Mouse (Mus musculus) limb, embryonic 12.5 days (tissue): ENCODE measurements at regions not wholly inside any gene's neighbourhood (a gene's known extent, or its start where the extent isn't known, plus 50 kb on each side); places are given as distances from the start of the nearest gene placed in this dataset.
A peak's percentile ranks its signal among the peaks of the same experiment; 100 is the strongest.

ENCODE experiments used
- ATAC-seq: fragments of 200-750 bp; cut with Nextera tagmentation; 2 replicates; pipeline ENCODE4 v1.8.0; 2017; ENCODE audit warnings: low read depth, moderate TSS enrichment; ENCODE audit not compliant: insufficient number of reproducible peaks, insufficient read depth, low FRiP score, low TSS enrichment
- H3K27ac ChIP-seq: fragments of 300-500 bp; sonication (generic); 2 replicates; pipeline ENCODE4 v1.5.1; 2016; ENCODE audit warnings: mild to moderate bottlenecking, moderate library complexity
- H3K27me3 ChIP-seq: fragments of 300-500 bp; sonication (generic); 2 replicates; pipeline ENCODE4 v1.6.1; 2016; ENCODE audit warnings: mild to moderate bottlenecking, moderate library complexity
- H3K36me3 ChIP-seq: fragments of 300-500 bp; sonication (generic); 2 replicates; pipeline ENCODE4 v1.6.1; 2016; ENCODE audit warnings: mild to moderate bottlenecking, moderate library complexity
- H3K4me1 ChIP-seq: fragments of 300-500 bp; sonication (generic); replicated peaks from 2 replicates; pipeline ENCODE4 v1.6.1; 2016
- H3K4me2 ChIP-seq: fragments of 300-500 bp; sonication (generic); 2 replicates; pipeline ENCODE4 v1.6.1; 2016; ENCODE audit warnings: mild to moderate bottlenecking, moderate library complexity
- H3K4me3 ChIP-seq: fragments of 300-500 bp; sonication (generic); replicated peaks from 2 replicates; pipeline ENCODE4 v1.5.1; 2016; ENCODE audit warnings: mild to moderate bottlenecking
- H3K9ac ChIP-seq: fragments of 300-500 bp; sonication (generic); replicated peaks from 2 replicates; pipeline ENCODE4 v1.6.1; 2016; ENCODE audit warnings: mild to moderate bottlenecking, moderate library complexity
- H3K9me3 ChIP-seq: fragments of 300-500 bp; sonication (generic); 2 replicates; pipeline ENCODE4 v1.6.1; 2016; ENCODE audit warnings: mild to moderate bottlenecking, moderate library complexity
- WGBS: fragments of 180-500 bp; shearing (Covaris S2); methylation state at CpG from one replicate; pipeline ENCODE4 v1.1.7; 2016; 5-methylcytosine and 5-hydroxymethylcytosine counted together

GRCm38 (mm10) chr10:122386748-122387147 lies 61.6 kb upstream of the Avpr1a start:
- Histone ChIP-seq H3K4me2 (no peak overlapping the region), H3K4me3 (no peak overlapping the region), H3K36me3 (no peaks in the 10 kb centered on the region), H3K9ac (no peak overlapping the region), H3K9me3 (no peaks in the 10 kb centered on the region), H3K27me3 (no peaks in the 10 kb centered on the region), H3K4me1 (no peaks in the 10 kb centered on the region), H3K27ac (no peak overlapping the region)
- no peak for ATAC-seq
- 85% methylated on average over 3 of the region's 3 CpGs for WGBS

DNA sequence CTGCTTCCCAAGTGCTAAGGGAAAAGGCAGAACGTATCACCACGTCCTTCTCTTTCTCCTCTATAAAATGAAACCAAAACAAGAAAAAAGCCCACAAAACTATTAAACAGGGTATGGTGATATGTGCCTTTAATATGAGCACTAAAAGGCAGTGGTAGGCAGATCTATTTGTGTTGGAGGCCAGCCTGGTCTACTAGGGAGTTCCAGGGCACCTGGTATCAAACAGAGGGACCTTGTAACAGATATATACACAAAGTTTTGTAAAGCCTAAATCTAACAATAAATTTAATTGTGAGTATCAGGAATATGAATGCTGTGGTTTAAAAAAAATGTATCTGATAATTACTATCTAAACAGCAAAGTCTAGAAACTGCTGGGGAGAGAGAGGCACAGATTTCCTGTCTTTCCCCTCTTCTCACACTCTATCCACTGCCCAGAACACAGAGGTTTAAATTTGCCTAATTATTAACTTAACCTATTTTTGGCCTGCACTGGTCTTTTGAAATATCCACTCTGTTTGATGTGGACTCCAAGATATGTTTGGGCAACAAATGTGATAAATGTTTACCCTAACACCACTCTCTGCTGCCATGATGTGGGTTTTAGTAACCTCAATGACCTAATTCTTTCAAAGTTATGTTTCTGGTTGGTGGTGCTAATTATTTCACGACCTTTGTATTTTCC lies 68.5 kb upstream of the Avpr1a start:
- no peak for ATAC-seq
- H3K4me3 ChIP-seq = no peak overlapping the region
- H3K4me1 ChIP-seq = no peaks in the 10 kb centered on the region
- no peak overlapping the region for H3K9ac ChIP-seq
- no peak overlapping the region for H3K27ac ChIP-seq
- H3K27me3 ChIP-seq = no peaks in the 10 kb centered on the region
- WGBS = 90% methylated on average over 3 of the region's 3 CpGs
- no peaks in the 10 kb centered on the region for H3K9me3 ChIP-seq
- no peaks in the 10 kb centered on the region for H3K36me3 ChIP-seq
- H3K4me2 ChIP-seq = no peak overlapping the region

- Histone ChIP-seq H3K27me3 (no peaks in the 10 kb centered on the region), H3K4me1 (no peaks in the 10 kb centered on the region), H3K9ac (no peak overlapping the region), H3K27ac (no peak overlapping the region), H3K36me3 (no peaks in the 10 kb centered on the region), H3K9me3 (no peaks in the 10 kb centered on the region), H3K4me2 (no peak overlapping the region), H3K4me3 (no peak overlapping the region)
- no peak for ATAC-seq
- 95% methylated on average over 9 of the region's 9 CpGs for WGBS
These were observed 105.0 kb upstream of the Avpr1a start for GRCm38 (mm10) chr10:122343291-122343690.

DNA sequence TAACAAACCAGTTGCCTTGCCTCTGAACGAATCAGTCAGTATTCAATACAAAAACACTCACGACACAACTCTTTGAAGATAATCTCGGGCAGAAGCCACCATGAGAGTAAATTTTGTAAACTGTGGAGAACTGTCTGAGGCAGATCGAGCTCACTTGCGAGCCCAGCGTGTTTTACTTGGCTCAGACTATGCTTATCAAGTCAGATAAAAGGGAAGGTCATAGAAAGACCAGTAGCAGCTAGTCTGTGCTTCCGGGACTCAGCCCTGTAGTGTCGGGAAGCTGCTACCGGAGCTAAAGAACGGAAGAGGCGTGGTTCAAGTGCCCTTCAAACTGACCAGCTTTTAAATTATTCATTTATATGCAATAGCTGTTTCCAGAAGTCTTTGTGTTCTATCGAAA lies 105.9 kb upstream of the Avpr1a start:
- no peaks in the 10 kb centered on the region for H3K9me3 ChIP-seq
- no peak overlapping the region for H3K4me3 ChIP-seq
- H3K4me2 ChIP-seq = no peak overlapping the region
- no peaks in the 10 kb centered on the region for H3K4me1 ChIP-seq
- no peak overlapping the region for H3K9ac ChIP-seq
- H3K27ac ChIP-seq = no peak overlapping the region
- ATAC-seq = no peak
- H3K36me3 ChIP-seq = no peaks in the 10 kb centered on the region
- no peaks in the 10 kb centered on the region for H3K27me3 ChIP-seq
- 88% methylated on average over 12 of the region's 12 CpGs for WGBS

GRCm38 (mm10) chr10:122326851-122327250 lies 121.4 kb upstream of the Avpr1a start:
- H3K9me3 ChIP-seq = no peaks in the 10 kb centered on the region
- H3K4me2 ChIP-seq = no peak overlapping the region
- H3K36me3 ChIP-seq = no peaks in the 10 kb centered on the region
- H3K4me3 ChIP-seq = no peak overlapping the region
- no peak for ATAC-seq
- no peaks in the 10 kb centered on the region for H3K27me3 ChIP-seq
- H3K27ac ChIP-seq = no peak overlapping the region
- H3K4me1 ChIP-seq = no peaks in the 10 kb centered on the region
- WGBS = 89% methylated on average over 6 of the region's 6 CpGs
- H3K9ac ChIP-seq = no peak overlapping the region

DNA sequence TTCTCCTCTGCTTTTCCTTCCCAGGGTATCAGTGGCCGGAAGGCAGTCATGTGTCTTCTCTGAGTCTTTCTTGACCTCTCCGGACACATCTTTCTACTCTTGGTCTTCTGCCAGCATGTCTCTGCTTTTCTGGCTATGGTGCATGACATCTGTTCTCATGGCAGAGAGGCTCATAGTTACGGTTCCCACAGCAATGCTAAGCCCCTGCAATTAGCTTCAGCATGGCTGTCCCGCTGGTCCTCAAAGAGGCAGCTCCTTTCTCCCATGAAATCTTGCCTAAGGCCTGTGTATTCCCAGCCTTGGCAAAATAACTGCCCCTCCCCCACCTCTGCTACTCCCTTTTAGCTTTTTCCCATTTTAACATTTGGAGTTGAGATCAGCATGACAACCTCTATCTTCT lies 129.4 kb upstream of the Avpr1a start:
- no peak for ATAC-seq
- Histone ChIP-seq H3K27ac (no peak overlapping the region), H3K36me3 (no peaks in the 10 kb centered on the region), H3K4me1 (no peaks in the 10 kb centered on the region), H3K9ac (no peak overlapping the region), H3K9me3 (no peaks in the 10 kb centered on the region), H3K27me3 (no peaks in the 10 kb centered on the region), H3K4me3 (no peak overlapping the region), H3K4me2 (no peak overlapping the region)
- 75% methylated on average over 4 of the region's 4 CpGs for WGBS

DNA sequence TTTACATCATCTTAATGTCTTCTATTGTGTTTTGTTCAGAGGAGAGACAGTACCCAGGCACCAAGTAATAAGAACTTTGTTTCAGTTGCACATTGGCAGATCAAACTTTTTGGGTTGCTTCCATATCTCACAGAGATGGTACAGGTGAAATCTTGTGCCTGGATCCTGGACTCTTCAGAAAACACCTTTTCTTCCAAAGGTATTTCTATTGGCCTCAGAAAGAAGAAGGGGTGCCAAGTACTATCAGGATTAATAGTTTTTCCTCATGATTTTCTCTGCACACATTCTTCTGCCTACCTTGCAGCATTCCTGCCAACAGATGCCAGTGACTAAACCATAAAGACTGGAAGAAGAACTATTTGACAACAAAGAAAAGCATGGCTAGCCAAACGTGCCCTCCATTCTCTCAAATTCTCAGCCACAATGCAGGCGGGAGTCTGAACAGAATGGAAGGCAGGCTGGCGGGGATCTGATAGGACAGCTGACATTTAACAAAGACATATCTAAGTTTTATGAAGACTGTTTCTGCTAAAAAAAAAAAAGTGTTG lies 137.6 kb upstream of the Avpr1a start:
- WGBS = 83% methylated on average over 3 of the region's 3 CpGs
- H3K27ac ChIP-seq = no peak overlapping the region
- no peaks in the 10 kb centered on the region for H3K4me1 ChIP-seq
- H3K4me3 ChIP-seq = no peak overlapping the region
- H3K27me3 ChIP-seq = no peaks in the 10 kb centered on the region
- no peak overlapping the region for H3K4me2 ChIP-seq
- no peaks in the 10 kb centered on the region for H3K9me3 ChIP-seq
- no peaks in the 10 kb centered on the region for H3K36me3 ChIP-seq
- ATAC-seq = no peak
- no peak overlapping the region for H3K9ac ChIP-seq

DNA sequence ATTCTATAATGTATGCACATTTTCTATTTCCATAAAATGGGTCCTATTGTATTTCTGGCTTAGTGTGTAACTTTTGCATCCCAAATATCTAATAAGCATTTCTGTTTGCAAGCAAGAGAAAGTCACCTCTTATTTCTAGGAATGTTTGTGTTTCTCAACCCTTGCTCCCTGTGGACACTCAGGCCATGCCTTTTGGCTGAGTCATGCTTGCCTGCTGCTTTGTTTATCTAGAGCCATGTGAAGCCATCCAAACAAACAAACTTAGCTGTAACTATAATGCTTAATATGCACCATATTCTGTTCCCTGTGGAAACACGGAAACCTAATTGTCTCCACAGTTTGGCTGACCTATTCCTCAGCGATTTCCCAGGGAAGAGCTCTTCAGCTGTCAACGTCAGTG lies 139.6 kb upstream of the Avpr1a start:
- no peak overlapping the region for H3K9ac ChIP-seq
- H3K27me3 ChIP-seq = no peaks in the 10 kb centered on the region
- no peaks in the 10 kb centered on the region for H3K9me3 ChIP-seq
- no peaks in the 10 kb centered on the region for H3K36me3 ChIP-seq
- H3K4me1 ChIP-seq = no peaks in the 10 kb centered on the region
- H3K27ac ChIP-seq = no peak overlapping the region
- no peak for ATAC-seq
- no peak overlapping the region for H3K4me3 ChIP-seq
- no peak overlapping the region for H3K4me2 ChIP-seq
- 82% methylated on average over 3 of the region's 3 CpGs for WGBS

GRCm38 (mm10) chr10:122302259-122302658 lies 146.0 kb upstream of the Avpr1a start:
- no peak overlapping the region for H3K4me3 ChIP-seq
- no peak overlapping the region for H3K4me2 ChIP-seq
- H3K27me3 ChIP-seq = no peaks in the 10 kb centered on the region
- WGBS = 46% methylated on average over 6 of the region's 6 CpGs
- H3K27ac ChIP-seq = no peak overlapping the region
- H3K9me3 ChIP-seq = no peaks in the 10 kb centered on the region
- no peaks in the 10 kb centered on the region for H3K36me3 ChIP-seq
- 0 out of 2 replicates have a peak, but pooled peaks have one; percentile 52 for ATAC-seq
- H3K9ac ChIP-seq = no peak overlapping the region
- 0 out of 2 replicates have a peak, but pooled peaks cover 2% of the 10 kb centered on the region for H3K4me1 ChIP-seq

- no peak overlapping the region for H3K4me2 ChIP-seq
- no peaks in the 10 kb centered on the region for H3K9me3 ChIP-seq
- ATAC-seq = no peak
- H3K27ac ChIP-seq = no peak overlapping the region
- H3K4me1 ChIP-seq = no peaks in the 10 kb centered on the region
- H3K36me3 ChIP-seq = no peaks in the 10 kb centered on the region
- H3K4me3 ChIP-seq = no peak overlapping the region
- H3K27me3 ChIP-seq = no peaks in the 10 kb centered on the region
- 81% methylated on average over 5 of the region's 5 CpGs for WGBS
- H3K9ac ChIP-seq = no peak overlapping the region
These were observed 152.3 kb upstream of the Avpr1a start for GRCm38 (mm10) chr10:122295921-122296425.

GRCm38 (mm10) chr10:122291611-122292010 lies 156.7 kb upstream of the Avpr1a start:
- Histone ChIP-seq H3K4me1 (no peaks in the 10 kb centered on the region), H3K36me3 (no peaks in the 10 kb centered on the region), H3K9me3 (no peaks in the 10 kb centered on the region), H3K9ac (no peak overlapping the region), H3K27ac (no peak overlapping the region), H3K4me2 (no peak overlapping the region), H3K27me3 (no peaks in the 10 kb centered on the region), H3K4me3 (no peak overlapping the region)
- no peak for ATAC-seq
- 90% methylated on average over 2 of the region's 2 CpGs for WGBS

DNA sequence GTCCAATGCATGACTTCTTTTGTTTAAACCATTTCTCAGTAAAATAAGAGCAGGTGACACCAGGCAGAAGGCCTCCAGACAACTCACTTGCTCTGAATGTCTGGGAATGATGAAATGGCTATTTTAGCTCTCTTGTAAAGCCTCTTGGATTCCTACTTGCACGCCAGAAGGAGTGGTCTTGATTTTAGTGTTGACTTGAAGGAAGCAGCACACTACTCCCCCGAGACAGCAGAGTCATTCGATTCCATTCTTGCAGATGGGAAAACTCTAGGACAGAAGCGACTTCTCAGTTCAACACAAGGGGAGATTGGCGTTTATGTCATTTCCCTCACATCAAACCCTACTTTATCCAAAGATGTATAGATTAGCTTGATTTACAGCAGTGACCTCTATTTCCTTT lies 157.2 kb upstream of the Avpr1a start:
- no peak overlapping the region for H3K27ac ChIP-seq
- no peak overlapping the region for H3K4me2 ChIP-seq
- WGBS = 75% methylated on average over 5 of the region's 5 CpGs
- no peaks in the 10 kb centered on the region for H3K36me3 ChIP-seq
- H3K27me3 ChIP-seq = no peaks in the 10 kb centered on the region
- H3K9ac ChIP-seq = no peak overlapping the region
- no peaks in the 10 kb centered on the region for H3K9me3 ChIP-seq
- H3K4me3 ChIP-seq = no peak overlapping the region
- no peaks in the 10 kb centered on the region for H3K4me1 ChIP-seq
- no peak for ATAC-seq
